Mouse (Mus musculus) megakaryocyte, embryonic 14.5 days (primary cell): ENCODE measurements around the gene Idnk.

Source experiments
- FLI1 ChIP-seq: IDR thresholded peaks from 2 replicates; pipeline ENCODE4 v1.6.1; 2012; ENCODE audit warnings: low read length, inconsistent platforms, mixed read lengths
- GATA1 ChIP-seq: IDR thresholded peaks from 3 replicates; pipeline ENCODE4 v1.6.1; 2012; ENCODE audit warnings: mixed read lengths, low read length, inconsistent platforms, borderline replicate concordance

- TF ChIP-seq GATA1 (no peak), FLI1 (no peak)
Measured at GRCm38 (mm10) chr13:58113061-58113900, 44.2 kb upstream of the Idnk start, which contains the start of gene Klhl3.
